Mouse (Mus musculus) lung, adult 18-20 months (tissue): ENCODE data around the gene Safb2.
A peak's percentile ranks its signal among the peaks of the same experiment; 100 is the strongest.

Experiments used
- DNase-seq, 2 experiments: peaks; one replicate each; pipeline ENCODE4 v3.0.0; 2022; ENCODE audit warnings: mixed read lengths in 2 of 2

The Safb2 gene

GRCm38 (mm10) chr17:56608699-56609098, 24.3 kb upstream of the Safb2 start:
- DNase-seq, result no peak

- no peak for DNase-seq
These were observed 23.2 kb upstream of the Safb2 start for GRCm38 (mm10) chr17:56607521-56608062.

GRCm38 (mm10) chr17:56605431-56605830, 21.0 kb upstream of the Safb2 start:
- no peak for DNase-seq

GRCm38 (mm10) chr17:56604422-56604821, 20.0 kb upstream of the Safb2 start:
- no peak for DNase-seq

- no peak for DNase-seq
These were observed 19.6 kb upstream of the Safb2 start for GRCm38 (mm10) chr17:56604070-56604380.

GRCm38 (mm10) chr17:56603186-56604069, 19.0 kb upstream of the Safb2 start:
- DNase-seq, result no peak

GRCm38 (mm10) chr17:56593527-56594271, 9.3 kb upstream of the Safb2 start:
- DNase-seq, result no peak

- no peak for DNase-seq
These were observed 8.2 kb upstream of the Safb2 start for GRCm38 (mm10) chr17:56592553-56592952.

- no peak for DNase-seq
These were observed 4.5 kb upstream of the Safb2 start for GRCm38 (mm10) chr17:56588921-56589320.

GRCm38 (mm10) chr17:56587773-56588172, 3.4 kb upstream of the Safb2 start:
- DNase-seq, result no peak

- peak in 1 of 2 experiments; percentile 51 for DNase-seq
These were observed 911 bp upstream of the Safb2 start for GRCm38 (mm10) chr17:56585171-56585821.

- peak; percentile 58 to 63 for DNase-seq
These were observed 651 bp downstream of the Safb2 start for GRCm38 (mm10) chr17:56583611-56584256.

GRCm38 (mm10) chr17:56583071-56583470, 1.3 kb downstream of the Safb2 start:
- DNase-seq, result no peak

GRCm38 (mm10) chr17:56572939-56573338, 11.4 kb downstream of the Safb2 start:
- no peak for DNase-seq

- no peak for DNase-seq
These were observed 12.2 kb downstream of the Safb2 start for GRCm38 (mm10) chr17:56572154-56572553.

GRCm38 (mm10) chr17:56570287-56570686, 14.1 kb downstream of the Safb2 start:
- DNase-seq, result no peak

- DNase-seq, result no peak
These were observed 17.0 kb downstream of the Safb2 start for GRCm38 (mm10) chr17:56567370-56567769.

- no peak for DNase-seq
These were observed 17.5 kb downstream of the Safb2 start for GRCm38 (mm10) chr17:56566918-56567317.

GRCm38 (mm10) chr17:56566293-56566692, 18.1 kb downstream of the Safb2 start:
- no peak for DNase-seq

- DNase-seq, result no peak
These were observed 22.5 kb downstream of the Safb2 start for GRCm38 (mm10) chr17:56561866-56562265.

- peak in 1 of 2 experiments; percentile 45 for DNase-seq
These were observed 24.3 kb downstream of the Safb2 start for GRCm38 (mm10) chr17:56560131-56560530.

- peak; percentile 50 to 53 for DNase-seq
These were observed 25.0 kb downstream of the Safb2 start for GRCm38 (mm10) chr17:56559386-56559785.

- peak; percentile 30 to 48 for DNase-seq
These were observed 25.9 kb downstream of the Safb2 start for GRCm38 (mm10) chr17:56558448-56558847.
